ENCODE assay signal across 28 mouse cellular contexts in genomic region chr4:120385496-120385895, GRCm38 (mm10).
"Had no signal": no experiment of that assay in that cellular context is flagged by ENCODE, and none has a peak within 500 bp of the region (broad histone marks: within the 10 kb centered on the region; RNA-seq: fewer than 3 reads in every experiment).

No protein-coding gene starts in this region.

- H3K9me3 ChIP-seq: embryonic facial prominence, embryonic 10.5 days; embryonic facial prominence, embryonic 12.5 days; embryonic facial prominence, embryonic 13.5 days; embryonic facial prominence, embryonic 15.5 days; forebrain, embryonic 10.5 days; forebrain, embryonic 12.5 days; forebrain, embryonic 13.5 days; forebrain, embryonic 15.5 days had no signal

- H3K27me3 ChIP-seq: embryonic facial prominence, embryonic 13.5 days; embryonic facial prominence, embryonic 15.5 days; forebrain, embryonic 15.5 days had no signal

- H3K4me3 ChIP-seq: embryonic facial prominence, embryonic 10.5 days; embryonic facial prominence, embryonic 12.5 days; embryonic facial prominence, embryonic 13.5 days; embryonic facial prominence, embryonic 15.5 days; erythroblast, embryonic 14.5 days; forebrain, embryonic 10.5 days; forebrain, embryonic 12.5 days; forebrain, embryonic 13.5 days; forebrain, embryonic 15.5 days; gastrocnemius, adult 2 months had no signal

- H3K4me2 ChIP-seq: embryonic facial prominence, embryonic 12.5 days; embryonic facial prominence, embryonic 13.5 days; embryonic facial prominence, embryonic 15.5 days; forebrain, embryonic 12.5 days; forebrain, embryonic 13.5 days; forebrain, embryonic 15.5 days had no signal

- H3K9ac ChIP-seq: embryonic facial prominence, embryonic 12.5 days; embryonic facial prominence, embryonic 13.5 days; embryonic facial prominence, embryonic 15.5 days; forebrain, embryonic 12.5 days; forebrain, embryonic 13.5 days; forebrain, embryonic 15.5 days; forebrain, postnatal 0 days had no signal

- H3K4me1 ChIP-seq: embryonic facial prominence, embryonic 12.5 days had no signal

- ATAC-seq: forebrain, embryonic 13.5 days; forebrain, embryonic 14.5 days; forebrain, embryonic 15.5 days; forebrain, embryonic 16.5 days; forebrain, postnatal 0 days had no signal

- H3K36me3 ChIP-seq: embryonic facial prominence, embryonic 10.5 days; embryonic facial prominence, embryonic 12.5 days; embryonic facial prominence, embryonic 13.5 days; embryonic facial prominence, embryonic 15.5 days; forebrain, embryonic 10.5 days; forebrain, embryonic 12.5 days; forebrain, embryonic 15.5 days had no signal

- DNase-seq: cerebellum, adult 18-20 months; cerebellum, adult 2 months; cerebellum, adult 8-10 months; cerebellum, adult 9-10 months; cerebellum, adult 9-11 months; cerebellum, postnatal 10 days; cerebellum, postnatal 14 days; cerebellum, postnatal 25 days; cerebellum, postnatal 36 days; embryo, embryonic 11 days; forebrain, postnatal 0 days; gastrocnemius, adult 2 months; gastrocnemius, postnatal 10 days; gastrocnemius, postnatal 14 days; gastrocnemius, postnatal 25 days; gastrocnemius, postnatal 36 days; heart, adult 18-20 months had no signal

- H3K27ac ChIP-seq: embryonic facial prominence, embryonic 10.5 days; embryonic facial prominence, embryonic 12.5 days; embryonic facial prominence, embryonic 13.5 days; embryonic facial prominence, embryonic 15.5 days; forebrain, embryonic 10.5 days; forebrain, embryonic 12.5 days; forebrain, embryonic 13.5 days; forebrain, embryonic 15.5 days; gastrocnemius, adult 2 months had no signal
